Mouse (Mus musculus): ENCODE data around the gene Tcf23.

Gene Tcf23

DNA sequence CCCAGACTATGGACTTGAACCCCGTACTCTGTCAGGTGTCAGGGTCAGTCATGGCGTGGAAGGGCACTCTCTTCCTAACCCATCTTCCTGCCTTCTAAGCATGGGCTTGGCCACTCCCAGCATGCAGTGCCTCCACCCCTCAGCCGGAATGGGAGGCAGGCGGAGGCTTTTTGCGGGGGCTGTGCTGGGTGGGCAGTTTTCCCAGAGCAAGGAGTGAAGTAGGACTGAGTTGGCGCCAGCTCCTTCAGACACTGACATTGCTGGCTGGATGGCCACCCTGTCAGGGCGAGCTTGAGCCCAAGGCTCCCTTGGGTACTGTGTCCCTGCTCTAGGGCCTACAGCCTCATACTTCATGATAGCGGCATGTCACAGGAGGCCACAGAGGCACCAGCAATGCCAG lies at the start of gene Tcf23:
TSS of gene Tcf23 (plus strand) at position 247 of the 400 bp plus-strand sequence.
- no peak for DNase-seq

DNA sequence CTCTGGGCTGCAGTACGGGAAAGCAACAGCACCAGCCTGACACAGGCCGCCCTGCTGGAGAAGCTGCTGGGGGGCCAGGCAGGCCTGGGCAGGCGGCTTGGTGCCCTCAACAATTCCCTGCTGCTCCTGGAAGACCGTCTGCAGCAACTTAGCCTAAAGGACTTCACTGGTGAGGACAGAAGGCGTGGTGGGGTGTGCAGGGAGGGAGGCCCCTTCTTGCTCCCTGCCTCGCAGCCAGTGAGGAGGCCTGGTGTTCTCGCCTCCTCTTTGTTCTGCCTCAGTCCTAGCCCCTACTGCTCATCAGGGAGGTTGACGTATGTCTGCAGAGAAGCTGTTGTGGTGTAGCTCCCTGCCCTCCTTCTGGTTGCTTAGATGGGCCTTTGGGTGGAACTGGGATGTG lies 49.8 kb upstream of the Tcf23 start:
- no peak for DNase-seq

GRCm38 (mm10) chr5:30919831-30920614 lies 48.4 kb upstream of the Tcf23 start:
- no peak for DNase-seq

DNA sequence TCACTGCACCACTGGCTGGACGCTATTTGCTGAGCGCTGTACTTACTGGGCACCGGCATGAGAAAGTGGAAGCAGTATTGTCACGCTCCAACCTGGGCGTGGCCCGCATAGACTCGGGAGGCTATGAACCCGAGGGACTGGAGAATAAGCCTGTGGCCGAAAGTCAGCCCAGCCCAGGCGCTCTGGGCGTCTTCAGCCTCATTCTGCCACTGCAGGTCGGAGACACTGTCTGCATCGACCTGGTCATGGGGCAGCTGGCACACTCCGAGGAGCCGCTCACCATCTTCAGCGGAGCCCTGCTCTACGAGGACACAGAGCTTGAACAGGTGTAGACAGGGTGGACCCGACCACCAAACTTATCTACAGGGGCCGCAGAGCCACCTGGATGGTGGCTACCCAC lies 47.8 kb upstream of the Tcf23 start:
- no peak for DNase-seq

DNA sequence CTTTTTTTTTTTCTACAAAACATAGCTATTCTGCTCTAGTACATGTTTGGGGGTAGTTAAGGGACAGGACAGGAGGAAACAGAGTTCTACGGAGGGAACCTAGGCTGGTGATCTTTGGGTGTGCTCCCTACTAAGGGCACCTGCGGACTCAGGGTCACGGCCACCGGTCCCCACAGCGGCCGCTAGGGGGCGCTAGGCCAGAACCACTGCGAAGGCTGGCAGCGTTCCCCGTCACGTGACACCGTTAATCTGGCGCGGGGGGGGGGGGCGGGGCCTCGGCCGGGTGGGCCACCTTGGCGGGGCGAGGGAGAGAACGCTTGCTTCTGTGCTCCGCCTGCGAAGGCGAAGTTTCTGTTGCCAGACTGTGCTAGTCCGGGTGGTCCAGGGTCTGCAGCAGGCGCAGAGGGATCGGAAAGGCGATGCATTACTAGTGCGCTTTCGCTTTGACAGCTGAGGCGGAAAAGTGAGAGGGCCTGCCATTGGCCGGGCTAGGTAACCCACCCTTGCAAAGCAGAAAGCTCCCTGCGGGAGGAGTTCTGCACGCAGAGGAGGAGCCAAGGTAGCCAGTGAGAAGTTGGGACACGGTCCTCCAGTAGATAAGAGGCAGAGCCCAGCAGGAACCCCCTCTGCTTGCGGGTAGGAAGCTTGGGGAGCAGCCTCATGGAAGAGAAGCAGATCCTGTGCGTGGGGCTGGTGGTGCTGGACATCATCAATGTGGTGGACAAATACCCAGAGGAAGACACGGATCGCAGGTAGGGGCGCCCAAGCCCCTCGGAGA lies 47.0 kb upstream of the Tcf23 start, which contains the start of gene Khk:
TSS of gene Khk (plus strand) at position 176 of the 778 bp plus-strand sequence.
- DNase-seq, result peak; percentile 86

DNA sequence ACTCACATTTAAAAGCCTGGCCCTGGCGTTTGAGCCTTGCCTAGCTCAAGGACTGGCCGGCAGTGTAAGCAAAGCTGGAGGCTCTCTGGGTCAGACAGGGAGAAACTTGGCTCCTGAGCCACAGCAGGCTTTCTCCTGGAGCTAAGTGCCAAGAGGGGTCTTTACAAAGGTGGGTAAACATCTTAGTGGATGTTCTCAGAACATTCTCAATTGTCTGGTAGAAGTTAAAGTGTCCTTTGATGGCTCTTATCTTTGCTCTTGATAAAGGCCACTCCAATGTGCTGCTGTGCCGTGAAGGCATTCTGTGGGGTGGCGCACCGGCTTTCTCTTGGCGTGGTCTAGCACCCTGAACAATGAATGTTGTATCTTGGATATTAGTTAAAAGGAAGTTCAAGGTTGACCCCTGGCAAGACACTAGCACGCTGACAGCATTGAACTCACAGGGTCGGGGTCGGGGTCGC lies 45.9 kb upstream of the Tcf23 start:
- no peak for DNase-seq

- DNase-seq, result no peak
Measured at GRCm38 (mm10) chr5:30923119-30923518, 45.3 kb upstream of the Tcf23 start.

- no peak for DNase-seq
Measured at GRCm38 (mm10) chr5:30924614-30925013, 43.8 kb upstream of the Tcf23 start.

DNA sequence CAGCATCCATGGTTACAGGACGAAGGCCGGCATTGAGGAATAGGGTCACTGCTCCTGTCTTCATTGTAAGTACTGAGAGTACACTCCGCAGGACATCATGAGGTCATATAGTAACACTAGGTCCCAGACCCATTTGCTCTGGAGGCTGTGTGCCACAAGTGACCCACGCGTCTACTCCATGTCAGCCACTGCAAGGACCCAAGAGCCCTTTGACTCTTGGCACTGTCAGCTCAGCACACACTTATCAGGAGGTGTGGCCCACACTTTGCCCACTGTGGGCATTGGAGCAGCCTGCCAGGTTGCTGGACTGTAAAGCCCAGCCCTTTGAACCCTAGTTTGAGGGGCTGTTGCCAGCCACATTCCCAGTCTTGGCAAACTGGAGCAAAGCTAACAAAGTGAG lies 43.2 kb upstream of the Tcf23 start:
- DNase-seq, result no peak

DNA sequence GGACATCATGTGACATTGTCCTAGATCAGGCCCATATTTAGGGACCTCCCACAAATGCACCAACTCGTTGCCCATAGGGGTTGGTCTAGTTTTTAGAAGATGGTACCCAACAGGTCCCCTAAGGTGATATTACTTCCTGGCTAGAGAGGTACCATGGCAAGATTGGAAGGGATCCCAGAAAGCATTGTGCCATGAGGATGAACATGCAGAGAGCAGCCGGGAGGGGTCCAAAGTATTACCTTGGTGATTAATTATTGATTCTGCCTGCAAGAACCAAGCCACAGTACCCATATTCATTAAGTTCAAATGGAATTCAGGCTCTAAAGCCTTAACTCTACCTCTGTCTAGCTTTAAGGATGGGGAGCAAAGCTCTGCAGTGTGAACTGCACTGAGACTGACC lies 42.4 kb upstream of the Tcf23 start:
- no peak for DNase-seq

GRCm38 (mm10) chr5:30927945-30928529 lies 40.4 kb upstream of the Tcf23 start:
- DNase-seq, result peak; percentile 74

- DNase-seq, result peak; percentile 72
Measured at GRCm38 (mm10) chr5:30930121-30930520, 38.3 kb upstream of the Tcf23 start.

DNA sequence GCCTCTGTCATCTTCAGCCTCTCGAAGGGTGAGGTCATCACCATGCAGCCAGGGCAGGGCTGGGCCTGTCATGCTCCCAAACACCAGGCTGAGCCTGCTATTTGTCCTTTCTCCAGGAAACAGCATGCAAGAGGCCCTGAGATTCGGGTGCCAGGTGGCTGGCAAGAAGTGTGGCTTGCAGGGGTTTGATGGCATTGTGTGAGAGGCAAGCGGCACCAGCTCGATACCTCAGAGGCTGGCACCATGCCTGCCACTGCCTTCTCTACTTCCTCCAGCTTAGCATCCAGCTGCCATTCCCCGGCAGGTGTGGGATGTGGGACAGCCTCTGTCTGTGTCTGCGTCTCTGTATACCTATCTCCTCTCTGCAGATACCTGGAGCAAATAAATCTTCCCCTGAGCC lies 37.6 kb upstream of the Tcf23 start:
- no peak for DNase-seq

DNA sequence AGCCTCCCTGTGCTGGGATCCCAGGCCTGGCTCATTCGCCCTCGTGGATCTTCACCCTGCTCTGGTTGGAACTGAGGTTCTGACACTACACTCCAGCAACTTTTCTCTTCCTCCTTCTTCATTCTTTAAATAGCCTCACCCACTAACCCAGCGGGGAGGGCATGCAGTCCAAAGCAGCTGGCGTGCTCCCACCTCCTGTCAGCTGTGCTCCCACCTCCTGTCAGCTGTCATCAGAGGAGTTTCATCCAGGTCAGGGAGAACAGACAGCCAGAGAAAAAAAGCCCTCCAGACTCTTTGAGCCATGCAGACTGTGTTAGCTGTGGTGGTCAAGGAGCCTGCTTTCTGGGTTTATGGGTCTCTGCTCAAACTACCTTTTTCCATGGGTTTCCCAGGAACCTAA lies 37.1 kb upstream of the Tcf23 start:
- DNase-seq, result no peak

DNA sequence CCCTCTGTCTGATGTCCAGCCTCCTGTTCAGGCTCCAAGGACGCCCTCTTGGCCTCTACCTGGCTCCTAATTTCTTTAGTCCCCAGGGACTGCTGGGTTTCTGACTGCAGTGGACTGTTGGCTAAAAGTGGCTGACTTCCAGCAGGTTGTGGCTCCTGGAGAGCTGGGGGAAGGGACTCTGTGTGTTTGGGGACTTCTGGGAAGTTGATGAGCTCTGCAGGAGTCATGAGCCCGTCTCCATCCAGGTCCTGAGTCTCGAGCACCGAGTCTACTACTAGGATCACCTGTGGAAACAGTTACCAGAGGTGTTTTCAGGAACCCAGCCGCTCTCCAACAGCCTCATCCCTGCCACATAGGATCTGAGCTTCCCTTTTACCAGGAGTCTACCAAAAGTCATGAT lies 34.8 kb upstream of the Tcf23 start:
- DNase-seq, result no peak

GRCm38 (mm10) chr5:30934725-30935461 lies 33.6 kb upstream of the Tcf23 start:
- DNase-seq, result no peak

- DNase-seq, result no peak
Measured at GRCm38 (mm10) chr5:30943004-30943403, 25.5 kb upstream of the Tcf23 start.

DNA sequence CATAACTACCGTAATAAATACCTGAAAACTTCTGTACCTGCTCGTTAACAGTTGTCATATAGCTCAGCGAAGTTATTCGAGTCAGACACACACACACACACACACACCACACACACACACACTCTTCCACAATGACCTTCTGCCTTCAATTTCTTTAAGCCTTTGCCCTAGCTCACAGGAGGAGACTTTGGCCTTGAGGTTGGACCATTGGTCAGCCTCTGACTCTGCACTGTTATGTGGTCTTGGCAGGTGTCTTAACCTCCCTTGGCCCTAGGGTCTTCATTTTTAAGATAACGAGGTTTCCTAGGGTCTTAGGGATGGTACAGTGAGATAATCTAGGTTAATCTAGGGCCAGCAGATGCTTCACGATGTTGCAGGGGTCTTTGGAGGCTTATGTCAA lies 24.1 kb upstream of the Tcf23 start:
- DNase-seq, result no peak

DNA sequence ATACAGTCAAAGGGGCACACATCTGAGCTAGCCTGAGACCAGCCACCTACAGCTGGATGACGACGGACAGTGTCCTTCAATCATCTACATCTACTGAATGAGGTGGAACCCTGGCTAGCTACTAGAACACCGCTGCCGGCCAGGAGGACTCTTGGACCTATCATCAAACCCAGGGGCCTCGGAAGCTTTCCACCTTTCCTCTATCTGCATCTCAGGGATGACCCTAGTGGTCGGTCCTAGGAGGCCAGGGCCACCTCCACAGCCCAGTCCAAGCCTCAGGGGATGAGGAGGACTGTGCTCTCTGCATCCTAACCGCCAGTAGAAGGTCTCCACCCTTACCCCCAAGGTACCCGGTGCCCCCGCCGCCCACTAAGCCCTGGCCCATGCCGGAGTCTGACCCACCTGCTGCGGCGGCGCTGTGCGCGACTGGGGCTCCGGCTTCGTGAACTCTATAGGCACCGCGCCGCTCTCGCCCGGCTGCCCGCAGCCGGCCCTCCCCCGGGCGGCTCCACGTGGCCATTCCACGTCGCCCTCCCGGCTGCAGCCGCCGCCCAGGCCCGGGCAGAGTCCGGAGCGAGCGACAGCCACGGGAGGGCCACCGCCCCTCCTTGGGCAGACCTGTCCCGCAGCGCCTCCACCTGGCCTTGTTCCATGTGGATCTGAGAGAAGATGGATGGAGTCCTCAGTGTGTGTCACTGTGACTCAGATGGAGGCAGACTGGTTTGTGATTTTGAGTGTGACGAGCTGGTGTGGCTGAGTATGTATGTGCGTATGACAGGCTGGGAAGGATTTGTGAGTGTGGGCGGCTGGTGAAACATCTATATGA lies 23.3 kb upstream of the Tcf23 start, which contains the start of gene Cgref1:
TSS of gene Cgref1 (minus strand) at position 636 of the 826 bp plus-strand sequence.
- DNase-seq, result peak; percentile 84

DNA sequence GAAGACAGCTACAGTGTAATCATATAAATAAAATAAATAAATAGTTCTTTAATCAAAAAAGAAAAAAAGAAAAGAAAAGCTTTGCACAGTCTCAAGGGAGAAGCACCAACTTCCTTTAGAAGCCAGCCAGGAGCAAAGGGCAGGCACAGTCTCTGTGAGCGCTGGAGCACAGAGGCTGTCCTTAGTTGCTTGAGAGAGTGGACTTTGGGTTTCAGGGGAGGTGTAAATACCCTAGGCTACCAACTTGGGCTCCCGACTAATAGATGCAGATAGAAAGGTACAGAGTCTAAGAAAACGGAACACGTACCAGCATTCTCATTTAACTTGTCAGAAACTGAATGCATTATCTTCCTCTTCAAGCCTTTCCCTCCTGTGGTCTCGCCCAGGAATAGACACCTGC lies 19.8 kb upstream of the Tcf23 start:
- no peak for DNase-seq

DNA sequence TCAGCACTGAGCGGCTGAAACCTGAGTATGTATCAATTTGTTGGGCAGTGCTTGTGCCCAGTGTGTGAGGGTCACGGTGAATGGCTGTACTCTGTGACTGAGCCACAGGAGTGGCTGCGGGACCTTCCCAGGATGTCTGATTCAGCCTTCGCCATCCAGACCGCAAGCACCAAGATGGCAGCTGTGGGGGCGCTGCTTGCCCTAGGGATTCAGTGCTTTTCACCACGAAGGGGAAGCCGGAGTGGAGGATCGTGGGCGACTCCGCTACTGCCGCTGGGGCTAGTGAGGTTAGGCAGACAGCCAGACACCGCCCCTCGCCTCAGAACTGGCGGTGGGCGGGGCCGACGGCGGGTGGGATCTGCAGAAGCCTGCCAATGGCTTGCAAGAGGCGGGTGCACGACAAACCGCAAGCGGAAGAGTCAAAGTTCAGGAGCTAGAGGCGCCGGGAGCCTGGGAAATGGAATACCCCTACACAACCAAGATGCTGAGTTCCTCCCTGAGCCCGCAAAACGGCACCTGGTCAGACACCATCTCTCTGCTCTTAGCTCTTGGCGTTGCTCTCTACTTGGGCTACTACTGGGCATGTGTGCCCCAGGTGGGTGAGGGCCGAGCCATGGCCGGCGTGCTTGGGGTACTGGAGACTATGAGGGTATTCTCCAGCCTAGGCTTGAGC lies 18.7 kb upstream of the Tcf23 start:
- DNase-seq, result peak; percentile 95
